Mouse (Mus musculus): ENCODE results near the gene Adprh.
"Not testable (repeated sequence)": the region's sequence is repeated elsewhere in the genome, so short reads cannot be mapped to it uniquely, and the experiment has no call there.

Adprh gene

DNA sequence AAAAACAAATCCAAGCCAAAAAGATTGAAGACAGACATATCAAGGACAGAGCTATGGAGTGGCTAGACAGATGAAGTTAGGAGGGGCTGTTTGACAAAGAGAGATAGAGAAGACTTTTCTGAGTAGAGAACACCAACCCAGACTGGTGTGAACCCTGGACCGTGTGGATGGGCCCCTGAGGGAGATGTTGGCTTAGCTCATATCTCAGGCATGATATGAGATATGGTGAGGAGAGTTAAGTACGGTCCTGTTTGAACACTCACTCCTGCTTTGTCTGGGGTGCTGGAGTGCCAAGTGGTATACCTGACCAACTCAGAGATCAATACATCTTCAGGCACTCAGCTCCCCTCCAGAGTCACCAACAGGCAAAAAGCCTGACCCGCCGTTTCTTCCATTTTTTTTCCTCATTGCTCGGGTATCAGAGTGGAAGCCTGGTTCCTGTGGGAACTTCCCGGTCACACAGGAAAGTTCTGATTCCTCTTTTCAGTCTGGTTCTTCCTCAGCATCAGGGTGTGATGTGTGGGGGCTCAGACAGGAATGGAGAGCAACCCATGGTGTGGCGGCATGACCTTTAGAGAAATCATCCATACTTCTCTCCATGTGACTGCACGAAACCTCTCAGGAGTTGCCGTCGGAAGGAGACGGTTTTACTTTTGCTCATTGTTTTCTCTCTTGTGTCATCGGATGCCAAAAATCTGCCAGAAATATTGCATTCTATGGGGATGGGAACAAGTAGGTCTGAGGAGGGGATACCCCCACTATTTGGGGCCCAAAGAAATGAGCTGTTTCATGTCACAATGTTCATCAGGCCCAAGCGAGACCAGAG is 14.8 kb upstream of the Adprh start:
- DNase-seq (ENCODE audit: low spot score), result no peak

GRCm38 (mm10) chr16:38466089-38466488 is 13.6 kb upstream of the Adprh start:
- DNase-seq (ENCODE audit: low spot score), result no peak

GRCm38 (mm10) chr16:38463305-38463704 is 10.8 kb upstream of the Adprh start:
- no peak for DNase-seq (ENCODE audit: low spot score)

DNA sequence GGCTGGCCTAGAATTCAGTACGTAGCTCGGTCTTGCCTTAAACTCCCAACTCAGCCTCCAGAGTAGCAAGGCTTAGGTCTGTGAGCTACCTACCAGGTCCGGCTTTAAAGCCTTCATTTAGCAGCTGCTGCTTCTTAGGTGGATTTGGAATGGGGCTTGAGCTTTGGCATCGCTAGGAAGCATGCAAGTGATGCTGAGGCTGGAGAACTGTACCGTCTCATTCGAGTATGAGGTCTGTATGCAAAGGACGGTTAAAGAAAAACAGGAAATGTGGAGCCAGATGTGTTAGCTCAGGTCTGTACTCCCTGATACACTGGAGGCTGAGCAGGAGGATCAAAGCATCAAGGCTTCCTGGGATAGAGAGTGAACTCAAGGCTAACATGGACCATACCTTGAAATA is 9.7 kb upstream of the Adprh start:
- no peak for DNase-seq (ENCODE audit: low spot score)

- DNase-seq (ENCODE audit: low spot score), result no peak
Observed at GRCm38 (mm10) chr16:38461749-38462148, 9.2 kb upstream of the Adprh start.

DNA sequence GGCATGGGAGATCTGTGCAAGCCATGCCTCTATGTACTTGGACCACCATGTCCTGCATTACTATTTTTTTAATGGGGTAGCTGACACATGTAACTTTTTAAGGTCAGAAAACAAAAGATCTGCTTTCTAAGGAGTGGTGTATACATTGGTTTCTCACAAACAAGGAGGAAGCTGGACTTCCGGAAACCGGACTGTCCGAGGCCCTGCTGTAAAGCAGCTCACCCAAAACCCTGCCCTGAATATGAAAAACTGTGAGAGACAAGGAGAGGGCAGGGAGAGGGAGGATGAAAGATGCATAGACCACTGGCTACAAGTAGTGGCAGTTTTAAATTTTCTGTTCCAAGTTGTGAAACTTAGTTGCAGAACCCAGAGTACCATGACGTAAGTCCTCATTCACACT is 7.5 kb upstream of the Adprh start:
- no peak for DNase-seq (ENCODE audit: low spot score)

DNA sequence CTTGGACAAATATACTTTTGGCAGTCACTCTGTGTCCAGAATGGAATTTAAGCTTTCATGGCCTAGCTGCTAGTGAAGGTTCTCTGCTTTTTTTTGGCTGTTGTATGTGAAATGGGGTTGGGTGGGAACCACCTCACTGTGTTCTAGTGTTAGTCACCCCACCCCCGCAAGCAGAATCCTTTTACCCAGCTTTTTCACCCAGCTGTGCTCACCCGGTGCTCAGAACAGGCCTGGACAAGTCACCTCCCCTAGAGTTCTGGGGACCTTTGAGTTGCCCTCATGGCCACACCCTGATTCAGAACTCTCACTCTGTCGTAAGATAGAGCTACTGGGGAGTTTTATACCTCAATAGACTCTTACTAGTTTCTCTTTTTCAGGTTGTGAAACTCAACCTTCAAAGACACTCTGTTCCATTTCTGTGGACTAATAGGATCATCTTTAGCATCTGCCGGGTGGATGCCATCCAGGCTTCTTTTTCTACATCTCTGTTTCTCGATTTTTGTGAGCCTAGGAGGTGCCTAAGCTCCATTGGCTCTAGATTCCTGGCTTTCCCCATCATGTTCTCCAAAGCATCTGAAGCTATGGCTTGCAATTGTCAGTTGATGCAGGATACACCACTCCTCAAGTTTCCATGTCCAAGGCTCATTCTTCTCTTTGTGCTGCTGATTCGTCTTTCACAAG is 6.2 kb upstream of the Adprh start:
- no peak for DNase-seq (ENCODE audit: low spot score)

GRCm38 (mm10) chr16:38456812-38457567 is 4.5 kb upstream of the Adprh start:
- no peak for DNase-seq (ENCODE audit: low spot score)

- no peak for DNase-seq (ENCODE audit: low spot score)
Observed at GRCm38 (mm10) chr16:38455511-38456418, 3.3 kb upstream of the Adprh start, which contains the start of gene Cd80. Gene Cd80, plus strand, starts transcription at chr16:38455561.

GRCm38 (mm10) chr16:38454533-38455254 is 2.2 kb upstream of the Adprh start:
- no peak for DNase-seq (ENCODE audit: low spot score)

GRCm38 (mm10) chr16:38453952-38454351 is 1.4 kb upstream of the Adprh start:
- DNase-seq (ENCODE audit: low spot score), result no peak

DNA sequence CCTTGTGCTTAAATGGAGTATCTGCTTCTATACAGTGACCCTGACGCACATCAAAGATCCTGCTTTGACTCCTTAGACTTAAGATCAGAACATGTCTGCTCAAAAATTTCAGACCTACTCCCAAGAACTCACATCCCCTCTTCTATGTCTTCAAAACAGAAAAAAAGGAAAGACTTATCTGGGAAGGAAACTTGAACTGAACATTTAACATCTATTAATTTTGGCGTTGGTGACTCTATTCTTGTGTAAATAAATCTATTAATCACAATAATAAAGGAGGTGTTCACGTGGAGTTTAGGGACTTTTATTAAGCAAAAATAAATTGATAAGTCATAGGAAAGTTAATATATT is 675 bp upstream of the Adprh start:
- no peak for DNase-seq (ENCODE audit: low spot score)

DNA sequence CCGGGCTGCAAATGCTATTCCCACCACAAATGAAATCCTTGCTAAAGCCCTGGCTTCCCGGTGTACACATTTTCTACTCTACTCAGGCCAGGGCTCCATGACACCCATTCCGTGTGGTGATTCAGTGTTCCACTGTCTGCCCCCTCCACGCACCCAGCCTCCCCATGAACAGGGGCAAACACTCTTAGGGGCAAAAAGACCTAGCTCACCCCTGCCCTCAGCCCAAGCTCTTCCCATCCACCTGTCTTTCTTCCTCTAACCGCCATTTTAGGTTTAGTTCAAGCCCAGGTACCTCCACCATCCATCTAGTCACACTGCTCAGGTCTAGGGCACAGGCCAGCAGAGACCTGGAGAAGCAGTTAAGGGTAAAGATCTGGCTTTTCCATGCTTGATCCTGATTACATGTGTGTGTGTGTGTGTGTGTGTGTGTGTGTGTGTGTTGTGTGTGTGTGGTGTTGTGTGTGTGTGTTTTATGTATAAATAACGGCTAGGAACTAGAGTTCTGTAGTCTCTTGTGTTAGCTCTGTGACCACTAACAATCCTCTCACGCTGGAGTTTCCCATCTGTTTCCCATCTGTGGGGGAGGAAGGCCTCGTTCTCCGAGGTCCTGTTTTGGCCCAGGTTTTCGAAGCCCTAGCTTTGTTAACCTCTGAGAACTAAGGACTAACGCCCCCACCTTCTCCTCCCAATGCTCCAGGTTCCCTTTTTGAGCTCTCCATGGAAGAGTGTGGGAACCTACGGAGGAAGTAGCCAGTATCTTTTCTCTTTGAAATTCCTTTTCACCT is 890 bp downstream of the Adprh start:
- DNase-seq (ENCODE audit: low spot score), result peak; percentile 16

GRCm38 (mm10) chr16:38450707-38451106 is 1.8 kb downstream of the Adprh start:
- no peak for DNase-seq (ENCODE audit: low spot score)

GRCm38 (mm10) chr16:38448458-38448857 is 4.0 kb downstream of the Adprh start:
- no peak for DNase-seq (ENCODE audit: low spot score)

DNA sequence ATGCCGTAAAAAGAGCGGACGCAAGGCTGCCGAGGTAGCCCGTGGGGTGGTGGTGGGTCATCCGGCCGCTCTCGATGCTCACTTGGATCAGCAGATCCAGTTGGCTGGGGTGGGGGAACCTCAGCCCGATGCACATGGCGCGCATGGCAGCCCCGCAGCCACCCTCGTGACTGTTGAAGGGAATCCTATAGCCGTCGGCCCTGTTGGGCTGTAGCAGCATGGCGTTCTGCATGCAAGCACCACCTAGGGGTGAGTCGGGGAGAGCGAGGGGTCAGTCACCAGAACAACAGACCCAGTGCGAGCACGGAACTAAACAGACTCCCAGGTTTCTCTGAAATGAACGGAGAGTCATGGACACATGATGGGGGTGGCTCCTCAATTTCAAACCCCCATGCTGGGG is 5.1 kb downstream of the Adprh start:
- no peak for DNase-seq (ENCODE audit: low spot score)

- DNase-seq (ENCODE audit: low spot score), result not testable (repeated sequence)
Observed at GRCm38 (mm10) chr16:38446141-38446540, 6.4 kb downstream of the Adprh start.

- no peak for DNase-seq (ENCODE audit: low spot score)
Observed at GRCm38 (mm10) chr16:38445576-38445975, 6.9 kb downstream of the Adprh start.

- DNase-seq (ENCODE audit: low spot score), result no peak
Observed at GRCm38 (mm10) chr16:38445046-38445445, 7.5 kb downstream of the Adprh start.

DNA sequence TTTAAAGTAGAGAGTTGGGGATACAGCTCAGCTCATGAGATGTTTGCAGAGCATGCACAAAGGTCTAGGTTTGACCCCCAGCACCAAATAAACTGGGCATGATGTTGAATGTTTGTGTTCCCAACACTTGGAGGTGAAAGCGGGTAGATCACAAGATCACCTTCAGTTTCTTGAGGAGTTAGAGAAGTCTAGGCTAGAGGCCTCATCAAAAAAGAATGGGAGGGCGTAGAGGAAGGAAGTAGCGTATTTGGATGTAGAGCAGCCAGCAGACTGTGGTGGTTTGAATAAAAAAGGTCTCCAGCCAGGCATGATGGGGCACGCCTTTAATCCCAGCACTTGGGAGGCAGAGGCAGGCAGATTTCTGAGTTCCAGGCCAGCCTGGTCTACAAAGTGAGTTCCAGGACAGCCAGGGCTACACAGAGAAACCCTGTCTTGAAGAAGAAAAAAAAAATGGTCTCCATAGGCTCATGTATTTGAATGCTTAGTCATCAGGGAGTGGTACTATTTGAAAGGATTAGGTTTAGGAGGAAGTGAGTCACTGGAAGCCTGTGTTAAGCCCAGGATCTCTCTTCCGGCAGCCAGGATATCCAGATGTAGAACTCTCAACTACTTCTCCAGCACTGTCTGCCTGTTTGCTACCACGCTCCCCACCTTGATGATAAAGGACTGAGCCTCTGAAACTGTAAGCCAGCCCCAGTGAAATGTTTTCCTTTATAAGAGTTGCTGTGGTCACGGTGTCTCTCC is 8.6 kb downstream of the Adprh start:
- no peak for DNase-seq (ENCODE audit: low spot score)
